Mouse (Mus musculus) heart, embryonic 10.5 days (tissue): ENCODE measurements at regions not wholly inside any gene's neighbourhood (a gene's known extent, or its start where the extent isn't known, plus 50 kb on each side); places are given as distances from the start of the nearest gene placed in this dataset.

ENCODE experiments used
- DNase-seq: peaks from one replicate; pipeline ENCODE4 v3.0.0-alpha.2; 2017; ENCODE audit warnings: low spot score
- H3K27ac ChIP-seq: fragments of 300-500 bp; sonication (generic); 2 replicates; pipeline ENCODE4 v1.5.1; 2016; ENCODE audit warnings: mild to moderate bottlenecking
- H3K27me3 ChIP-seq: fragments of 300-500 bp; sonication (generic); 2 replicates; pipeline ENCODE4 v1.6.1; 2016; ENCODE audit warnings: mild to moderate bottlenecking; ENCODE audit not compliant: poor library complexity, insufficient read depth, severe bottlenecking
- H3K36me3 ChIP-seq: fragments of 300-500 bp; sonication (generic); 2 replicates; pipeline ENCODE4 v1.6.1; 2016; ENCODE audit warnings: mild to moderate bottlenecking, moderate library complexity
- H3K4me1 ChIP-seq: fragments of 300-500 bp; sonication (generic); 2 replicates; pipeline ENCODE4 v1.6.1; 2016; ENCODE audit warnings: mild to moderate bottlenecking
- H3K4me3 ChIP-seq: fragments of 300-500 bp; sonication (generic); 2 replicates; pipeline ENCODE4 v1.5.1; 2016; ENCODE audit warnings: mild to moderate bottlenecking, moderate library complexity
- H3K9me3 ChIP-seq: fragments of 300-500 bp; sonication (generic); 2 replicates; pipeline ENCODE4 v1.6.1; 2016; ENCODE audit warnings: mild to moderate bottlenecking, moderate library complexity
- WGBS: fragments of 180-500 bp; shearing (Covaris S2); methylation state at CpG from one replicate; pipeline ENCODE4 v1.1.7; 2016; 5-methylcytosine and 5-hydroxymethylcytosine counted together

DNA sequence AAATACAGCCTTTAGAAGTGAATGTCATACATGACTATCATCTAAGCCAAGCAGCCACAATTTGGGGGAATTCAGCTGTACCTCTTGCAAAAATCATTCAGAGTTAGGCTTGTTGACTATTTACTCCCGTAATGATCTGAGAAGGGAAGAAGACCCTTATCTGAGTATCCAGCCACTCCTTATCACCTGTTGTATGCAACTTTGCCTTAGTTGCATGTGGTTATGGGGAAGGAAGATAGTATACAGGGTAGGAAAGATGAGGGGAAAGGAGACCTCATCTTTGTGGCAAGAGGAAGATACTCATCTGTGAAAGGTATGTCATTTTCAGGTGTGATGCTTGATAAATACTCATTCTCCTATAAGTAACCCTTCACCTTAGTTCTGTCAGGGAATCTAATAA, 624.6 kb downstream of the Nova1 start:
- Histone ChIP-seq H3K4me1 (no peaks in the 10 kb centered on the region), H3K36me3 (no peaks in the 10 kb centered on the region), H3K27ac (no peak overlapping the region), H3K4me3 (no peak overlapping the region), H3K27me3 (no peaks in the 10 kb centered on the region), H3K9me3 (no peaks in the 10 kb centered on the region)
- 84% methylated on average over 1 of the region's 1 CpGs for WGBS
- no peak for DNase-seq
